Mouse (Mus musculus) CH12F3 (cell line): ENCODE data around the gene Cntn6.

ENCODE experiments used
- in situ Hi-C: fragments of 300-500 bp; cut with MboI; formaldehyde crosslinking; loops from 2 replicates; pipeline ENCODE4 v1.14.3; 2020; ENCODE audit warnings: low sequenced_read_pairs

The Cntn6 gene

GRCm38 (mm10) chr6:104738999-104739398 is 246.4 kb downstream of the Cntn6 start:
- in situ Hi-C loops, result no loop called here

DNA sequence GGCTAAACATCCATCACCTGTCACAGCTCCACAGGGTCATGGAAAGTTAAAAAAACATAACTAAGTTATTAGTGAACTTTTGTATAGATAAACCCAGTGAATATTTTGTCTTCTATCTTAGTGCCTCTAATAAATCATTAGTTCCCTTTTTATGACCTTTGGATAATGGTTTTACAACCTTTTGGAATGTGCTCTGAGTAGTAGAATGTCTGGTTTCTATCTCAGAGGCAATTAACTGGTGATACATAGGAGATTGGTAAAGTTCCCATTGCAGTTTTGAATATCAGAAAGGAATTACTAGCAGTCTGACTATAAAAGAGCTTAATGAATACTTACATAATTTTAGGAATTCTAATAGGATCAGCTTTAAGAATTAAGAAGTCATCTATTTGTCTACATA is 265.5 kb downstream of the Cntn6 start:
- in situ Hi-C loops, result no loop called here

DNA sequence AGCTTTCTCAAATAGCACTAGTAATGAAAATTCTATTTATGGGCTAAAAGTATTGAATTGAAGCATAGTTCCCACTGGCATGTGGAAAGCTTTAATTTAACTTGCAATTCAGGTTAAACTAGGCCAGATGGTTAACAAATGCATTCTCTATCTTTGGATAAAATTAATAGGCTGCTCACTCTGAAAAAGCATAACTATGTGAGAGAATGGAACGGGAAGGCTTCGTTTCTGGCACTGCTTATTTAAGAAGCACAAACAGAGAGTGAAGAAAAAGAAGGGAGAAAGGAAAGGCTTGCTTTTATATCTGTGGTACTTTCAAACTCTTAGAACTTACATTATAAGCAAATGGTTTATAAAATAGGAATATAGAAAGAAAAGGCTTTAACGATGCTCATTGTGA is 268.6 kb downstream of the Cntn6 start:
- in situ Hi-C loops, result no loop called here

DNA sequence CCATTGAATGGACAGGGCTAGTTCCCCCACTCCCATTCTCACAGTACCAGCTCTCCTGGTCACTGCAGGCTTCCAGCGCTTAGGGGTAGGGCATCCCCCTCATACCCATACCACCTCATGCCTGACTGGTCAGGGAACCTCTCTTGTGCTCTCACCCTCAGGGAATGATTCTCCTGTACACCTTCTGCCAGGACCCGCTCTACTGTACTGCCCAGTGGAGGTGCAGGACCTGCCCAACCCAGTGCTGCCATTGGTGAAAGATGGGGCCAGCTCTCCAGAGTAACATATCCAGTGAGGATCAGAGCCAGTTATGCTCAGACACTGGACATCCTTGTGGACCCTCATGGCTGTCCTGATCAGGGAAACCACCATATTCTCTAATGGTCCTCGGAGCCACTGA is 291.3 kb downstream of the Cntn6 start:
- in situ Hi-C loops, result no loop called here

GRCm38 (mm10) chr6:104787502-104787901 is 294.9 kb downstream of the Cntn6 start:
- in situ Hi-C loops, result no loop called here

- in situ Hi-C loops, result no loop called here
Measured at GRCm38 (mm10) chr6:104808526-104808925, 315.9 kb downstream of the Cntn6 start.

GRCm38 (mm10) chr6:104815610-104816009 is 323.0 kb downstream of the Cntn6 start:
- in situ Hi-C loops, result no loop called here

GRCm38 (mm10) chr6:104879711-104880110 is 387.1 kb downstream of the Cntn6 start:
- in situ Hi-C loops, result no loop called here

DNA sequence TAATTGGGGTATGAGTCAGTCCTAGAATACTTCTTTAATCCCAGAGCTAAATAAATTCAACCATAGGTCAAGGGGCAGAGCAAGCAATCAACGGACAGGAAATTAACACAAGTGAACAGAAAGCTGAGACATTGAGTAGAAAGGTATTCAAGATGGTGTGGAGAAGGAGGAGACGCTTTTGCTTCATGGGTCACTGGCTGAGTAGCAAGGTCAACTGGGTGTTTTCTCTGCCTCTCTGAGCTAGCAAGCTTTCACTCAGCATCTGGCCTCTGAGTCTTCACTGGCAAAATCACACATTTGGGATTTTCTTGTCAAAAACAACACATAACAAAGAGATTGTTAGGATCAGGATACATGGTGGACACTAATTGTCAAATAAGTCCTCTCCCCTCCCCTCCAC is 391.4 kb downstream of the Cntn6 start:
- in situ Hi-C loops, result no loop called here

DNA sequence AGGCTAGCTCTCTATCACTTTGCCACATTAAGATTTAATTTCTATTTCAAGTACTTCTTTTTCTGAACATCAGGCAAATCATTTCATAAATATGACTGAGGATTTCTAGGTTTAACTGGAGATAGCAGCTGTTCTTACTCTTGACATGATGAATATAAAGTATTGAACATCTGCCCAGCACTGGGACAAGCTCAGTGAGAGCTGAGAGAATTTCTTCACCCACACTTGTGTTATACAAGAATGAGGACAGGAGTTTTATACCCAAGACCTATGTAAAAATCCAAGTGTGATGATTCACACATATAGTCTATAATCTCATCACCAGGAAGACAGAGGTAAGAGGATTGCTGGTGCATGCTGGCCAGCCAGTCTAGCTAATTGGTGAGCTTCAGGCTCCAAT is 393.2 kb downstream of the Cntn6 start:
- in situ Hi-C loops, result no loop called here

- in situ Hi-C loops, result no loop called here
Measured at GRCm38 (mm10) chr6:104891071-104891470, 398.5 kb downstream of the Cntn6 start.
